Mouse (Mus musculus): ENCODE measurements at regions not wholly inside any gene's neighbourhood (a gene's known extent, or its start where the extent isn't known, plus 50 kb on each side); places are given as distances from the start of the nearest gene placed in this dataset.
"Not testable (repeated sequence)": the region's sequence is repeated elsewhere in the genome, so short reads cannot be mapped to it uniquely, and the experiment has no call there.

GRCm38 (mm10) chr10:7328262-7328661, 116.2 kb upstream of the Cnksr3 start:
- no peak for TF ChIP-seq POLR2A (IDR thresholded peaks at IDR 0.05; ENCODE audit: borderline replicate concordance, extremely low read depth, insufficient read depth, insufficient read length)
- no peak overlapping the region for H3K9ac ChIP-seq (ENCODE audit: low read depth, low read length, severe bottlenecking)
- H3K4me3 ChIP-seq (replicated peaks; ENCODE audit: low read length): no peak overlapping the region
- no peak overlapping the region for H3K27ac ChIP-seq (replicated peaks; ENCODE audit: low read depth, low read length)
- no peaks in the 10 kb centered on the region for H3K36me3 ChIP-seq (ENCODE audit: control insufficient read depth, insufficient read depth, low read length)
- no peaks in the 10 kb centered on the region for H3K9me3 ChIP-seq (ENCODE audit: control insufficient read depth, low read length)
- no peaks in the 10 kb centered on the region for H3K4me1 ChIP-seq (ENCODE audit: control insufficient read depth, insufficient read depth, low read length)
- 20% methylated on average over 3 of the region's 3 CpGs for WGBS
- ATAC-seq (ENCODE audit: low FRiP score, low read depth) (no peak), DNase-seq (ENCODE audit: low spot score) (no peak)
- H3K27me3 ChIP-seq (ENCODE audit: control insufficient read depth, insufficient read depth, low read length): no peaks in the 10 kb centered on the region
- no peak overlapping the region for H3K4me2 ChIP-seq (replicated peaks; ENCODE audit: low read depth, low read length, severe bottlenecking)

- ATAC-seq (ENCODE audit: low FRiP score, low read depth); H3K27ac ChIP-seq (replicated peaks; ENCODE audit: low read depth, low read length); H3K4me2 ChIP-seq (replicated peaks; ENCODE audit: low read depth, low read length, severe bottlenecking); H3K36me3 ChIP-seq (ENCODE audit: control insufficient read depth, insufficient read depth, low read length); H3K9me3 ChIP-seq (ENCODE audit: control insufficient read depth, low read length); H3K27me3 ChIP-seq (ENCODE audit: control insufficient read depth, insufficient read depth, low read length); DNase-seq (ENCODE audit: low spot score); H3K9ac ChIP-seq (ENCODE audit: low read depth, low read length, severe bottlenecking); H3K4me3 ChIP-seq (replicated peaks; ENCODE audit: low read length); H3K4me1 ChIP-seq (ENCODE audit: control insufficient read depth, insufficient read depth, low read length): not testable (repeated sequence)
- 93% methylated on average over 3 of the region's 3 CpGs for WGBS
Measured at GRCm38 (mm10) chr10:7327046-7327445, 115.0 kb upstream of the Cnksr3 start.

GRCm38 (mm10) chr10:7325074-7325473, 113.0 kb upstream of the Cnksr3 start:
- 53% methylated on average over 4 of the region's 4 CpGs for WGBS
- Histone ChIP-seq H3K4me1 (ENCODE audit: control insufficient read depth, insufficient read depth, low read length) (no peaks in the 10 kb centered on the region), H3K4me2 (replicated peaks; ENCODE audit: low read depth, low read length, severe bottlenecking) (no peak overlapping the region), H3K9me3 (ENCODE audit: control insufficient read depth, low read length) (no peaks in the 10 kb centered on the region), H3K27me3 (ENCODE audit: control insufficient read depth, insufficient read depth, low read length) (no peaks in the 10 kb centered on the region), H3K36me3 (ENCODE audit: control insufficient read depth, insufficient read depth, low read length) (no peaks in the 10 kb centered on the region), H3K9ac (ENCODE audit: low read depth, low read length, severe bottlenecking) (no peak overlapping the region), H3K27ac (replicated peaks; ENCODE audit: low read depth, low read length) (no peak overlapping the region), H3K4me3 (replicated peaks; ENCODE audit: low read length) (no peak overlapping the region)
- TF ChIP-seq POLR2A (IDR thresholded peaks at IDR 0.05; ENCODE audit: borderline replicate concordance, extremely low read depth, insufficient read depth, insufficient read length): no peak
- ATAC-seq (ENCODE audit: low FRiP score, low read depth): no peak
- DNase-seq (ENCODE audit: low spot score): no peak

- H3K9ac ChIP-seq (ENCODE audit: low read depth, low read length, severe bottlenecking): no peak overlapping the region
- H3K4me3 ChIP-seq (replicated peaks; ENCODE audit: low read length): no peak overlapping the region
- no peaks in the 10 kb centered on the region for H3K9me3 ChIP-seq (ENCODE audit: control insufficient read depth, low read length)
- DNase-seq (ENCODE audit: low spot score) (no peak), ATAC-seq (ENCODE audit: low FRiP score, low read depth) (no peak)
- H3K4me1 ChIP-seq (ENCODE audit: control insufficient read depth, insufficient read depth, low read length): no peaks in the 10 kb centered on the region
- H3K27ac ChIP-seq (replicated peaks; ENCODE audit: low read depth, low read length): no peak overlapping the region
- no peaks in the 10 kb centered on the region for H3K27me3 ChIP-seq (ENCODE audit: control insufficient read depth, insufficient read depth, low read length)
- no peaks in the 10 kb centered on the region for H3K36me3 ChIP-seq (ENCODE audit: control insufficient read depth, insufficient read depth, low read length)
- H3K4me2 ChIP-seq (replicated peaks; ENCODE audit: low read depth, low read length, severe bottlenecking): no peak overlapping the region
- no peak for TF ChIP-seq POLR2A (IDR thresholded peaks at IDR 0.05; ENCODE audit: borderline replicate concordance, extremely low read depth, insufficient read depth, insufficient read length)
- WGBS: 33% methylated on average over 3 of the region's 3 CpGs
Measured at GRCm38 (mm10) chr10:7323258-7323657, 111.2 kb upstream of the Cnksr3 start.

- Histone ChIP-seq H3K27ac (replicated peaks; ENCODE audit: low read depth, low read length) (no peak overlapping the region), H3K9ac (ENCODE audit: low read depth, low read length, severe bottlenecking) (no peak overlapping the region), H3K4me2 (replicated peaks; ENCODE audit: low read depth, low read length, severe bottlenecking) (no peak overlapping the region), H3K36me3 (ENCODE audit: control insufficient read depth, insufficient read depth, low read length) (no peaks in the 10 kb centered on the region), H3K4me3 (replicated peaks; ENCODE audit: low read length) (no peak overlapping the region), H3K27me3 (ENCODE audit: control insufficient read depth, insufficient read depth, low read length) (no peaks in the 10 kb centered on the region), H3K9me3 (ENCODE audit: control insufficient read depth, low read length) (no peaks in the 10 kb centered on the region), H3K4me1 (ENCODE audit: control insufficient read depth, insufficient read depth, low read length) (no peaks in the 10 kb centered on the region)
- ATAC-seq (ENCODE audit: low FRiP score, low read depth): no peak
- TF ChIP-seq POLR2A (IDR thresholded peaks at IDR 0.05; ENCODE audit: borderline replicate concordance, extremely low read depth, insufficient read depth, insufficient read length): no peak
- no peak for DNase-seq (ENCODE audit: low spot score)
- WGBS: 89% methylated on average over 3 of the region's 3 CpGs
Measured at GRCm38 (mm10) chr10:7309927-7310326, 97.9 kb upstream of the Cnksr3 start.

- not testable (repeated sequence) for H3K27me3 ChIP-seq (ENCODE audit: control insufficient read depth, insufficient read depth, low read length); H3K9ac ChIP-seq (ENCODE audit: low read depth, low read length, severe bottlenecking); ATAC-seq (ENCODE audit: low FRiP score, low read depth); H3K36me3 ChIP-seq (ENCODE audit: control insufficient read depth, insufficient read depth, low read length); H3K4me2 ChIP-seq (replicated peaks; ENCODE audit: low read depth, low read length, severe bottlenecking); H3K4me3 ChIP-seq (replicated peaks; ENCODE audit: low read length); H3K4me1 ChIP-seq (ENCODE audit: control insufficient read depth, insufficient read depth, low read length); H3K27ac ChIP-seq (replicated peaks; ENCODE audit: low read depth, low read length); H3K9me3 ChIP-seq (ENCODE audit: control insufficient read depth, low read length); DNase-seq (ENCODE audit: low spot score)
- 43% methylated on average over 3 of the region's 3 CpGs for WGBS
Measured at GRCm38 (mm10) chr10:7305881-7306280, 93.8 kb upstream of the Cnksr3 start.
